Mouse (Mus musculus): ENCODE measurements around the gene Olfr967.

- TF ChIP-seq CTCF (IDR thresholded peaks at IDR 0.05; ENCODE audit: extremely low read depth, insufficient read length, insufficient replicate concordance, low read depth, low read length) (no peak), POLR2A (IDR thresholded peaks at IDR 0.05; ENCODE audit: low read depth, low read length) (no peak)
Measured at GRCm38 (mm10) chr9:39746428-39746827, 379 bp downstream of the Olfr967 start.
